Mouse (Mus musculus) spleen, adult 2 months (tissue): Measurements from ENCODE around the gene Rnf130.

Experiments used
- CTCF ChIP-seq: fragments of 200-500 bp; IDR thresholded peaks from 2 replicates; pipeline ENCODE4 v1.5.1; 2011; ENCODE audit warnings: mild to moderate bottlenecking, inconsistent platforms; ENCODE audit not compliant: insufficient read depth, insufficient read length, insufficient replicate concordance; ENCODE audit errors: extremely low read depth
- POLR2A ChIP-seq: fragments of 200-500 bp; IDR thresholded peaks from 2 replicates; pipeline ENCODE4 v1.6.1; 2011; ENCODE audit warnings: low read depth, low read length, inconsistent platforms

- TF ChIP-seq CTCF (no peak), POLR2A (no peak)
These were observed 47.1 kb upstream of the Rnf130 start for GRCm38 (mm10) chr11:49977963-49978568.
